Mouse (Mus musculus): Measurements from ENCODE around the gene Slc6a16. TPM values are rescaled to one million over a fixed set of nuclear protein-coding genes. Genes with fewer than 3 reads are reported as not detected.

Gene Slc6a16
- total RNA-seq, 1 experiment: 12.7 TPM

DNA sequence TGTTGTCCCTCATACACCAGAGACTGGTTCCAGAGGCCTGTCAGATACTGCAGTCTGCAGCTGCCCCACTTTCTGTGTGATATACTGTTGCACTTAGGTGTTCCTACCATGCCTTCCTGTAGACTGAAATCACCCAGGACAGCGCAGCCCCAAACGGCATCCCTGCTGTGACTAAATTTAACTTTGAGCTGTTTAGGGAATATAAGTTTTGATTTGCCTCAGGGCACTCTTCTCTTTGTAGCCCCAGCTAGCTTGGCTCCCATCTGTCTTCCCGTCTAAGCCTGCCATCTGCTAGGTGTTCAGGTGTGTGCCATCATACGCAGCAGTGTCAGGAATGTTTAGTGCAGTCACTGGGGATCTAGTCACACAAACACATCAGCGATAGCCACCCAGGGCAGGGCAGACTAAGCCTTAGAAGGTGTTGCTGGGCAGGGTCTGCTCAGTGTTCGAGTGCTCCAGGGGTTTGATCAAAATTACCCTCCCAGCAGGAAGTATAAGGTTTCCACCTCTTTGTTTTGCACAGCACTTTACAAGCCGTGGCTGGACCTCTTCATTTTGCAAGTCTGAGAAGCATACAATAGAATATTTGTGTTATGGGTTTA is 22.2 kb downstream of the Slc6a16 start:
- in situ Hi-C loops (cut with MboI; ENCODE audit: low sequenced_read_pairs in 2 of 2, unreplicated experiment in 2 of 2): no loop called here
- Histone ChIP-seq H3K4me3 (ENCODE audit: insufficient read depth in 1 of 2, low read depth in 1 of 2, low read length in 2 of 2, poor library complexity in 1 of 2, severe bottlenecking in 1 of 2) (no peak overlapping the region), H3K27ac (ENCODE audit: insufficient read depth, low read depth, low read length, poor library complexity, severe bottlenecking) (no peak overlapping the region), H3K9me3 (ENCODE audit: control insufficient read depth, insufficient read depth, low read depth, low read length) (no peaks in the 10 kb centered on the region), H3K9ac (ENCODE audit: insufficient read depth, low read depth, low read length, poor library complexity, severe bottlenecking) (no peak overlapping the region), H3K4me1 (ENCODE audit: control insufficient read depth in 2 of 2, insufficient read depth in 2 of 2, low read length in 2 of 2, poor library complexity in 1 of 2) (peaks cover 3 to 6% of the 10 kb centered on the region in 2 experiments; a peak in 2 of 4 replicates), H3K36me3 (ENCODE audit: control insufficient read depth, insufficient read depth, low read length, poor library complexity, severe bottlenecking) (no peaks in the 10 kb centered on the region)
- TF ChIP-seq ZNF384 (IDR thresholded peaks at IDR 0.05; ENCODE audit: low read depth, low read length) (no peak), ZC3H11A (IDR thresholded peaks at IDR 0.05; ENCODE audit: borderline replicate concordance, low read depth, low read length) (no peak), CHD2 (IDR thresholded peaks at IDR 0.05; ENCODE audit: low read depth, low read length) (no peak), HCFC1 (IDR thresholded peaks at IDR 0.05; ENCODE audit: borderline replicate concordance, insufficient read depth, low read length) (no peak), MAFK (IDR thresholded peaks at IDR 0.05; ENCODE audit: insufficient read depth, low read depth, low read length) (no peak)
- DNase-seq (ENCODE audit: low read depth, low spot score): no peak

DNA sequence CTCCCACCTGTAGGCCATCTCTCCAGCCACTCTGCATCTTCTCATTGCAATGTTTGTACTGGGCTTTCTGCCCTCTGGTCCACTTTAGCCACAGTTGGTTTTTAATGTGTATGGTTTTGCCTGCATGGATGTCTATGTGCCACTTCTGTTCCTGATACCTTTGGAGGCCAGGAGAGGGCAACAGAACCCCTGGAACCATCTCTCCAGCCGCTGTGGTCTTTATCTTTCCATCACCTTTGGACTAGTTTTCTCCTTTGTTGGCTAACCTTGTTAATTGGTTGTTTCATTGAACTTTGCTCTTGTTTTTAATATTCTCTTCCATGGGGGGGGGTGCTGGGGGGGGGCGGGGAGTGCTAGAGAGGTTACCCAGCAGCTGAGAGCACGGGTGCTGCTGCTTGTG is 23.5 kb downstream of the Slc6a16 start:
- no peak overlapping the region for H3K9ac ChIP-seq (ENCODE audit: insufficient read depth, low read depth, low read length, poor library complexity, severe bottlenecking)
- H3K36me3 ChIP-seq (ENCODE audit: control insufficient read depth, insufficient read depth, low read length, poor library complexity, severe bottlenecking): no peaks in the 10 kb centered on the region
- no peak for TF ChIP-seq CHD2 (IDR thresholded peaks at IDR 0.05; ENCODE audit: low read depth, low read length)
- no peak for TF ChIP-seq HCFC1 (IDR thresholded peaks at IDR 0.05; ENCODE audit: borderline replicate concordance, insufficient read depth, low read length)
- no peak for TF ChIP-seq ZNF384 (IDR thresholded peaks at IDR 0.05; ENCODE audit: low read depth, low read length)
- TF ChIP-seq ZC3H11A (IDR thresholded peaks at IDR 0.05; ENCODE audit: borderline replicate concordance, low read depth, low read length): no peak
- TF ChIP-seq MAFK (IDR thresholded peaks at IDR 0.05; ENCODE audit: insufficient read depth, low read depth, low read length): no peak
- H3K9me3 ChIP-seq (ENCODE audit: control insufficient read depth, insufficient read depth, low read depth, low read length): no peaks in the 10 kb centered on the region
- H3K27ac ChIP-seq (ENCODE audit: insufficient read depth, low read depth, low read length, poor library complexity, severe bottlenecking): no peak overlapping the region
- H3K4me3 ChIP-seq (ENCODE audit: insufficient read depth in 1 of 2, low read depth in 1 of 2, low read length in 2 of 2, poor library complexity in 1 of 2, severe bottlenecking in 1 of 2): no peak overlapping the region
- in situ Hi-C loops (cut with MboI; ENCODE audit: low sequenced_read_pairs in 2 of 2, unreplicated experiment in 2 of 2): no loop called here
- peaks cover 3 to 10% of the 10 kb centered on the region in 2 experiments; a peak in 2 of 4 replicates for H3K4me1 ChIP-seq (ENCODE audit: control insufficient read depth in 2 of 2, insufficient read depth in 2 of 2, low read length in 2 of 2, poor library complexity in 1 of 2)
- DNase-seq (ENCODE audit: low read depth, low spot score): no peak

DNA sequence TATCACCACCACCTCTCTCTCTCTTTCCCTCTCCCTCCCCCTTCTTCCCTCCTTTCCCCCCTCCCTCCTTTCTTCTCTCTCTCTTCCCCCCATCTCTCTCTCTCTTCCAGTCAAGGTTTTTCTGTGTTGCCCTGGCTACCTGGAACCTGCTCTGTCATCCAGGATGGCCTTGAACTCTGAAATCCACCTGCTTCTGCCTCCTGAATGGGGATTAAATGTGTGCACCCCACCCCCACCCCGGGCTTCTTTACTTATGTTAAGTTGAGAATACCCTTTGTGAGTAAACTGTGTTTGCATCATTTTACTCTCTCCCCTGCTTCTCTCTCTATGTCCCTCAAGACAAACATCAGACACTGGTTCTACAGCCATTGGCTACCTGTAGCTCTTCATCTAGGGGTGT is 24.6 kb downstream of the Slc6a16 start:
- Histone ChIP-seq H3K4me3 (ENCODE audit: insufficient read depth in 1 of 2, low read depth in 1 of 2, low read length in 2 of 2, poor library complexity in 1 of 2, severe bottlenecking in 1 of 2) (no peak overlapping the region), H3K4me1 (ENCODE audit: control insufficient read depth in 2 of 2, insufficient read depth in 2 of 2, low read length in 2 of 2, poor library complexity in 1 of 2) (peaks cover 3 to 10% of the 10 kb centered on the region in 2 experiments; a peak in 2 of 4 replicates), H3K27ac (ENCODE audit: insufficient read depth, low read depth, low read length, poor library complexity, severe bottlenecking) (no peak overlapping the region), H3K36me3 (ENCODE audit: control insufficient read depth, insufficient read depth, low read length, poor library complexity, severe bottlenecking) (no peaks in the 10 kb centered on the region), H3K9ac (ENCODE audit: insufficient read depth, low read depth, low read length, poor library complexity, severe bottlenecking) (no peak overlapping the region), H3K9me3 (ENCODE audit: control insufficient read depth, insufficient read depth, low read depth, low read length) (no peaks in the 10 kb centered on the region)
- DNase-seq (ENCODE audit: low read depth, low spot score): no peak
- TF ChIP-seq HCFC1 (IDR thresholded peaks at IDR 0.05; ENCODE audit: borderline replicate concordance, insufficient read depth, low read length): no peak
- TF ChIP-seq CHD2 (IDR thresholded peaks at IDR 0.05; ENCODE audit: low read depth, low read length): no peak
- no peak for TF ChIP-seq ZC3H11A (IDR thresholded peaks at IDR 0.05; ENCODE audit: borderline replicate concordance, low read depth, low read length)
- no peak for TF ChIP-seq MAFK (IDR thresholded peaks at IDR 0.05; ENCODE audit: insufficient read depth, low read depth, low read length)
- TF ChIP-seq ZNF384 (IDR thresholded peaks at IDR 0.05; ENCODE audit: low read depth, low read length): no peak
- in situ Hi-C loops (cut with MboI; ENCODE audit: low sequenced_read_pairs in 2 of 2, unreplicated experiment in 2 of 2): no loop called here

DNA sequence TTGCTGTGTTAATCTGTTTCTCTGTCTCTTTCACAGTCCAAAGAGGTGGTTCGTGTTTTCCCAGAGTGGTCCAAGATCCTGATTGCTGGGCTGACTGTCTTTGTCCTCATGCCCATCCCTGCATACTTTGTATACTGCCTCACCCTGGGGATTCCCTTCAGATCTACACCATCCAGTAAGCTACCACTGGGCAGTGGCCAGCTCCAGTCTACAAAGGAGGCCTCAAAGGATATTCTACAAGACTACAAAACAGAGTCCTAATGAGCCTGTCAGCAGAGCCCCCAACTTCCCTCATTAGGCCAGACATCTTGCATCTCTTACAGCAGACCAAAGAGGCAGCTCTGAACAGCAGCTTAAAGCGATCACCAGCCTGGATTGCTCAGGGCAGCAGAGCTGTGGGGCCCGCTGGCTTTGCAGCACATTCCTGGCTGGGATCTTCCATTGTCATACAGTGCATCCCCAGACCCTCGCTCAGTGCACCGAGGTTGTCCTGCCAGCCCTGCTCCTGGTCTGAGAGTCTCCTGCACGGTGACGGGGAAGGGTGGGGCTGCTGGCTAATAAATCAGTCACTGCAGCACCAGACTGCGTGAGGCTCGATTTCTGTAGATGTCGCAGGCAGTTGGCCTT is 32.0 kb downstream of the Slc6a16 start:
- Histone ChIP-seq H3K9ac (ENCODE audit: insufficient read depth, low read depth, low read length, poor library complexity, severe bottlenecking) (peak overlapping the region; percentile 10; the same call in 1 of the 2 replicates), H3K36me3 (ENCODE audit: control insufficient read depth, insufficient read depth, low read length, poor library complexity, severe bottlenecking) (no peaks in the 10 kb centered on the region), H3K4me3 (ENCODE audit: insufficient read depth in 1 of 2, low read depth in 1 of 2, low read length in 2 of 2, poor library complexity in 1 of 2, severe bottlenecking in 1 of 2) (no peak overlapping the region), H3K9me3 (ENCODE audit: control insufficient read depth, insufficient read depth, low read depth, low read length) (no peaks in the 10 kb centered on the region), H3K4me1 (ENCODE audit: control insufficient read depth in 2 of 2, insufficient read depth in 2 of 2, low read length in 2 of 2, poor library complexity in 1 of 2) (peaks cover 9 to 21% of the 10 kb centered on the region in 2 experiments), H3K27ac (ENCODE audit: insufficient read depth, low read depth, low read length, poor library complexity, severe bottlenecking) (no peak overlapping the region)
- TF ChIP-seq MAFK (IDR thresholded peaks at IDR 0.05; ENCODE audit: insufficient read depth, low read depth, low read length) (no peak), ZNF384 (IDR thresholded peaks at IDR 0.05; ENCODE audit: low read depth, low read length) (no peak), HCFC1 (IDR thresholded peaks at IDR 0.05; ENCODE audit: borderline replicate concordance, insufficient read depth, low read length) (no peak), CHD2 (IDR thresholded peaks at IDR 0.05; ENCODE audit: low read depth, low read length) (no peak), ZC3H11A (IDR thresholded peaks at IDR 0.05; ENCODE audit: borderline replicate concordance, low read depth, low read length) (no peak)
- DNase-seq (ENCODE audit: low read depth, low spot score): no peak
- in situ Hi-C loops (cut with MboI; ENCODE audit: low sequenced_read_pairs in 2 of 2, unreplicated experiment in 2 of 2): no loop called here

All from ES-E14 (cell line).